Mouse (Mus musculus) ES-E14 (cell line): ENCODE results near the gene Aagab. TPM values are rescaled to one million over a fixed set of nuclear protein-coding genes. Genes with fewer than 3 reads are reported as not detected.

Source experiments
- DNase-seq: peaks from one replicate; pipeline ENCODE4 v3.0.0-alpha.2; 2013; ENCODE audit warnings: low read depth, low spot score
- H3K27ac ChIP-seq: 2 replicates; pipeline ENCODE4 v1.5.1; 2012; ENCODE audit warnings: low read depth, mild to moderate bottlenecking, low read length, moderate library complexity, mixed read lengths; ENCODE audit not compliant: poor library complexity, insufficient read depth, severe bottlenecking
- H3K36me3 ChIP-seq: 2 replicates; pipeline ENCODE4 v1.6.1; 2012; ENCODE audit warnings: mild to moderate bottlenecking, low read length, moderate library complexity, mixed read lengths; ENCODE audit not compliant: control insufficient read depth, poor library complexity, insufficient read depth, severe bottlenecking
- H3K4me1 ChIP-seq, 2 experiments: fragments of 150-350 bp in 1 of 2; sonication (generic) in 1 of 2; 2 replicates each; pipeline ENCODE4 v1.6.1; 2012; ENCODE audit warnings: low read length in 2 of 2, mild to moderate bottlenecking in 1 of 2, mixed read lengths in 1 of 2; ENCODE audit not compliant: control insufficient read depth in 2 of 2, insufficient read depth in 2 of 2, poor library complexity in 1 of 2
- H3K4me3 ChIP-seq, 2 experiments: fragments of 150-350 bp in 1 of 2; sonication (generic) in 1 of 2; 2 replicates each; pipeline ENCODE4 v1.5.1; 2012; ENCODE audit warnings: low read length in 2 of 2, low read depth in 1 of 2, mild to moderate bottlenecking in 1 of 2, mixed read lengths in 1 of 2; ENCODE audit not compliant: insufficient read depth in 1 of 2, poor library complexity in 1 of 2, severe bottlenecking in 1 of 2
- H3K9ac ChIP-seq: 2 replicates; pipeline ENCODE4 v1.6.1; 2012; ENCODE audit warnings: low read depth, mild to moderate bottlenecking, low read length, mixed read lengths; ENCODE audit not compliant: poor library complexity, insufficient read depth, severe bottlenecking
- H3K9me3 ChIP-seq: fragments of 150-350 bp; sonication (generic); 2 replicates; pipeline ENCODE4 v1.6.1; 2012; ENCODE audit warnings: low read depth, mild to moderate bottlenecking, low read length; ENCODE audit not compliant: control insufficient read depth, insufficient read depth
- CHD2 ChIP-seq: IDR thresholded peaks from 2 replicates; pipeline ENCODE4 v1.6.1; 2014; ENCODE audit warnings: mild to moderate bottlenecking, low read depth, low read length, inconsistent platforms
- HCFC1 ChIP-seq: IDR thresholded peaks from 2 replicates; pipeline ENCODE4 v1.6.1; 2012; ENCODE audit warnings: low read length, inconsistent platforms, borderline replicate concordance; ENCODE audit not compliant: insufficient read depth
- MAFK ChIP-seq: IDR thresholded peaks from 2 replicates; pipeline ENCODE4 v1.6.1; 2014; ENCODE audit warnings: mild to moderate bottlenecking, low read depth, low read length, inconsistent platforms; ENCODE audit not compliant: insufficient read depth
- ZC3H11A ChIP-seq: IDR thresholded peaks from 2 replicates; pipeline ENCODE4 v1.6.1; 2012; ENCODE audit warnings: low read depth, mild to moderate bottlenecking, inconsistent platforms, low read length, borderline replicate concordance
- ZNF384 ChIP-seq: IDR thresholded peaks from 2 replicates; pipeline ENCODE4 v1.6.1; 2012; ENCODE audit warnings: low read depth, low read length, inconsistent platforms
- in situ Hi-C, 2 experiments: fragments of 600-800 bp; cut with MboI; formaldehyde crosslinking; loops; one replicate each; pipeline ENCODE4 v1.15.1; 2025; ENCODE audit warnings: low sequenced_read_pairs in 2 of 2, inconsistent platforms in 1 of 2; ENCODE audit not compliant: unreplicated experiment in 2 of 2
- total RNA-seq: library from RNA; depleted of rRNA; stranded (reverse); fragments of 300-350 nt; gene quantifications from 2 replicates; pipeline ENCODE4 v1.2.3, GENCODE M21; 2012

The Aagab gene
- total RNA-seq, 1 experiment: 16.3 TPM

DNA sequence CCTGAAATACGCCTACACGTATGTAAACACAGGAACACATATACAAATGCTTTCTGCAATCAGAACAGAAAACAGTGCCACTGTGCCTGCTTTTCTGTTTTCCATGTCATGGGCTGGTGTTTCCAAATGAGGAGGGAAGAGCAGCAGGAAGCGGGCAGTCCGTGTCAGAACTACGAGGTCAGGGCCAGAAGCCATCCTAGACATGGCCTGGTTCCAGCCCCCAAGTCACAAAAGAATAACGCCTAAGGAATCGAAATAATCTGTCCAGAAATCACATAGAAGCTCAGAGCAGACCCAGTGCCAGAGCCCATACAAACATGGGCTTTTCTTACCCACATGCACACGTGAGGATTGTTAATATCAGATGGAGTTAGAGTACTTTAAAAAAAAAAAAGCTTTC, 45.5 kb upstream of the Aagab start:
- no peak overlapping the region for H3K4me3 ChIP-seq
- no peak for DNase-seq
- H3K27ac ChIP-seq: no peak overlapping the region
- H3K9ac ChIP-seq: no peak overlapping the region
- no peaks in the 10 kb centered on the region for H3K36me3 ChIP-seq
- no peaks in the 10 kb centered on the region for H3K4me1 ChIP-seq
- no peak for TF ChIP-seq ZC3H11A
- TF ChIP-seq CHD2: no peak
- no peak for TF ChIP-seq ZNF384
- H3K9me3 ChIP-seq: no peaks in the 10 kb centered on the region
- in situ Hi-C loops: no loop called here

DNA sequence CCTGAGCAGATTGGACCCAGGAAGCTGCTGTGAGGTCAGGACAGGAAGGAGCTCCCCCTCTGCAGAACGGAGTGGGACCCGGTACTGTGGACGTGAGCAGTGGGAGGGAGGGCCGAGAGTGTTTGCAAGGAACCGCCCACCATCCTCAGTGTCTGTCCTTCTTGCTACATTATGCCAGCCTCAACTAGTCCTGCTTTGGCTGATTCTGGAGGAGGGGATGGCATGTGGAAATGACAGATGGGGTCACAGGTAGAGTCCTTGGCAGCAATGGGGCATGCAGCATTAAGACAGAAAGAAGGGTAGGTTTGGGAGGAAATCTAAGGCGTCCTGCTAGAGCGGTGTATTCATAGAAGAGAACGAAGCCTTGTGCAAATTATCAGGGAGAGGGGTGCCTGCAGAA, 40.5 kb upstream of the Aagab start:
- no peak overlapping the region for H3K4me3 ChIP-seq
- DNase-seq: no peak
- no peaks in the 10 kb centered on the region for H3K9me3 ChIP-seq
- in situ Hi-C loops: no loop called here
- no peak overlapping the region for H3K9ac ChIP-seq
- no peaks in the 10 kb centered on the region for H3K36me3 ChIP-seq
- TF ChIP-seq CHD2 (no peak), HCFC1 (no peak), MAFK (no peak), ZC3H11A (no peak), ZNF384 (no peak)
- no peaks in the 10 kb centered on the region for H3K4me1 ChIP-seq
- H3K27ac ChIP-seq: no peak overlapping the region

DNA sequence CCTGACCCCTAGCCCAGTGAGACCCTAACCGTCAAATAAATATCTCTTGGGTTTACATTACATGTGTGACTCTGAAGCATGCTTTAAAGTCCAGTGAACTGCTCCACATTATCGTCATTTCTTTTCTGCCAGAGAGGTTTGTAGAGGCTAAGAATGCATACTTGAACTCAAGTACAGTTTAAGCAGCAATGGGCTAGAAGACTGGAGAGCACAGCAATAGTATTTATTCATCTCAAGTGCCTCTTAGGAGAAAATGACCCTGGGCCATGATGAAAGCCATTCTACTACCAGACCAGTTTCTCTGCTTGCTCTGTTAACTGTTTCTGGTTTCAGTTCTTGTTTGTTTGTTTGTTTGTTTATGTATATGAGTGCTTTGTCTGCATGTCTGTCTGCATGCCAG, 39.0 kb upstream of the Aagab start:
- H3K9me3 ChIP-seq: no peaks in the 10 kb centered on the region
- no peak overlapping the region for H3K27ac ChIP-seq
- no peaks in the 10 kb centered on the region for H3K4me1 ChIP-seq
- no peak for DNase-seq
- TF ChIP-seq HCFC1 (no peak), CHD2 (no peak), MAFK (no peak), ZC3H11A (no peak), ZNF384 (no peak)
- H3K36me3 ChIP-seq: no peaks in the 10 kb centered on the region
- no peak overlapping the region for H3K9ac ChIP-seq
- in situ Hi-C loops: no loop called here
- H3K4me3 ChIP-seq: no peak overlapping the region

DNA sequence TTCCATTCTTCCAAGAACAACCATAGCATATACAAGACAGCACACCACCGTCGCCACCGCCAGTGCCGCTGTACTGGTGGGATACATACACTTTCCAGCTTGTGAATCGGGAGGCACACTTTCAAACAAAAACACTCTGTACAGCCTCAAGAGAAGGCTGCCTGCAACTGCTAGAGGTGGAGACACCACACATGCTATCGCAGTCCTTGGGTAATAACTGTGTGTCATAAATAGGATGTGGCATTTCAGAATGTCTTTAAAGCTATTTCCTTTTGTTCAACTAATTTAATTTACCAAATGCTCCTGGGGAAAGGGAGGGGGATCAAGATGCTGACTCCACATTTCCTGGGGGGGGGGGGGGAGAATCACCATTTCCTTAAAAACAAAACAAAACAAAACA, 34.1 kb upstream of the Aagab start:
- no peak overlapping the region for H3K9ac ChIP-seq
- H3K36me3 ChIP-seq: no peaks in the 10 kb centered on the region
- in situ Hi-C loops: no loop called here
- no peaks in the 10 kb centered on the region for H3K4me1 ChIP-seq
- H3K9me3 ChIP-seq: no peaks in the 10 kb centered on the region
- DNase-seq: no peak
- no peak overlapping the region for H3K27ac ChIP-seq
- H3K4me3 ChIP-seq: no peak overlapping the region
- TF ChIP-seq CHD2 (no peak), ZC3H11A (no peak), ZNF384 (no peak), MAFK (no peak)

DNA sequence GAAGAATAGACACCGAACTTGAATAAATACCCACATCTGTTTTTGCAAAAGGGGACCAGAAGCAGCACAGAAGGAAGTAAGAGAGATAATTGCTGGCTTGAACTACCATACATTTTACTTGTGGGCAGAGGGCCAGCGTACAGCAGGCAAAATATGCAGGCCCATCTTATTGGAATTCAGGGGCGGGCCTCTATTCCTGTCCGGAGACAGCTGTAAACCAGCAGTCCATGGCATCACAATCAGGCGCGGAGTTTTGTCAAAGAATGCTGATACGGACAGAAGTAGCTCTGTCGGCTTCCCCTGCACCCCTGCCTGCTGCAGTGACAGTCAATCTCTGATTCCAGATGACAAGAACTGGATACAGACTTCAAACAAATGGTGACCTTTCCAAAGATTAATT, 33.7 kb upstream of the Aagab start:
- no peak for DNase-seq
- Histone ChIP-seq H3K4me1 (no peaks in the 10 kb centered on the region), H3K9ac (no peak overlapping the region), H3K27ac (no peak overlapping the region), H3K9me3 (no peaks in the 10 kb centered on the region), H3K36me3 (no peaks in the 10 kb centered on the region), H3K4me3 (no peak overlapping the region)
- no peak for TF ChIP-seq MAFK
- TF ChIP-seq CHD2: no peak
- TF ChIP-seq ZNF384: no peak
- TF ChIP-seq ZC3H11A: no peak
- no peak for TF ChIP-seq HCFC1
- in situ Hi-C loops: no loop called here
